Mouse (Mus musculus): ENCODE data around the gene Defb19. TPM values are rescaled to one million over a fixed set of nuclear protein-coding genes. Genes with fewer than 3 reads are reported as not detected.

Gene Defb19
- not detected in 2 replicates for polyA plus RNA-seq (2015; fragmentation: Nextera tagmentation; extraction: Ambion mirVana)

- no peak within 1 kb of the TSS for H3K4me2 ChIP-seq (ENCODE audit: low read length)
- H3K27me3 ChIP-seq (replicated peaks; ENCODE audit: control insufficient read depth, insufficient read depth, low read length): no peaks in the 10 kb centered on the region
- no peaks in the 10 kb centered on the region for H3K4me1 ChIP-seq (replicated peaks; ENCODE audit: control insufficient read depth, insufficient read depth, low read length)
- H3K36me3 ChIP-seq (ENCODE audit: control insufficient read depth, insufficient read depth): no peaks in the 10 kb centered on the region
- H3K4me3 ChIP-seq (replicated peaks; ENCODE audit: low read length): no peak within 1 kb of the TSS
- H3K9me3 ChIP-seq (ENCODE audit: control insufficient read depth, low read length): no peaks in the 10 kb centered on the region
- ATAC-seq: no peak
- H3K27ac ChIP-seq (ENCODE audit: low read length): no peak within 1 kb of the TSS
- no peak within 1 kb of the TSS for H3K9ac ChIP-seq (replicated peaks; ENCODE audit: low read depth, low read length)
- WGBS: 79% methylated on average over 7 of the region's 7 CpGs
Measured at GRCm38 (mm10) chr2:152580107-152580506, at the start of gene Defb19. Gene Defb19 (minus strand): TSS chr2:152580312.

GRCm38 (mm10) chr2:152629904-152630303, 49.8 kb upstream of the Defb19 start:
- Histone ChIP-seq H3K27me3 (replicated peaks; ENCODE audit: control insufficient read depth, insufficient read depth, low read length) (peaks cover 34% of the 10 kb centered on the region), H3K9ac (replicated peaks; ENCODE audit: low read depth, low read length) (no peak overlapping the region), H3K9me3 (ENCODE audit: control insufficient read depth, low read length) (no peaks in the 10 kb centered on the region), H3K4me1 (replicated peaks; ENCODE audit: control insufficient read depth, insufficient read depth, low read length) (peaks cover 10% of the 10 kb centered on the region), H3K4me2 (ENCODE audit: low read length) (no peak overlapping the region), H3K27ac (ENCODE audit: low read length) (no peak overlapping the region), H3K4me3 (replicated peaks; ENCODE audit: low read length) (no peak overlapping the region), H3K36me3 (ENCODE audit: control insufficient read depth, insufficient read depth) (no peaks in the 10 kb centered on the region)
- no peak for ATAC-seq
- WGBS: 85% methylated on average over 6 of the region's 6 CpGs

- ATAC-seq: no peak
- Histone ChIP-seq H3K27ac (ENCODE audit: low read length) (no peak overlapping the region), H3K27me3 (replicated peaks; ENCODE audit: control insufficient read depth, insufficient read depth, low read length) (peaks cover 34% of the 10 kb centered on the region), H3K9me3 (ENCODE audit: control insufficient read depth, low read length) (no peaks in the 10 kb centered on the region), H3K4me2 (ENCODE audit: low read length) (no peak overlapping the region), H3K36me3 (ENCODE audit: control insufficient read depth, insufficient read depth) (no peaks in the 10 kb centered on the region), H3K9ac (replicated peaks; ENCODE audit: low read depth, low read length) (no peak overlapping the region), H3K4me1 (replicated peaks; ENCODE audit: control insufficient read depth, insufficient read depth, low read length) (peaks cover 10% of the 10 kb centered on the region), H3K4me3 (replicated peaks; ENCODE audit: low read length) (no peak overlapping the region)
- WGBS: 66% methylated on average over 3 of the region's 3 CpGs
Measured at GRCm38 (mm10) chr2:152629239-152629638, 49.1 kb upstream of the Defb19 start.

- peaks cover 34% of the 10 kb centered on the region for H3K27me3 ChIP-seq (replicated peaks; ENCODE audit: control insufficient read depth, insufficient read depth, low read length)
- ATAC-seq: no peak
- H3K27ac ChIP-seq (ENCODE audit: low read length): no peak overlapping the region
- no peaks in the 10 kb centered on the region for H3K36me3 ChIP-seq (ENCODE audit: control insufficient read depth, insufficient read depth)
- H3K9ac ChIP-seq (replicated peaks; ENCODE audit: low read depth, low read length): no peak overlapping the region
- peaks cover 10% of the 10 kb centered on the region for H3K4me1 ChIP-seq (replicated peaks; ENCODE audit: control insufficient read depth, insufficient read depth, low read length)
- no peak overlapping the region for H3K4me3 ChIP-seq (replicated peaks; ENCODE audit: low read length)
- no peak overlapping the region for H3K4me2 ChIP-seq (ENCODE audit: low read length)
- WGBS: 51% methylated on average over 17 of the region's 17 CpGs
- H3K9me3 ChIP-seq (ENCODE audit: control insufficient read depth, low read length): no peaks in the 10 kb centered on the region
Measured at GRCm38 (mm10) chr2:152628066-152628465, 48.0 kb upstream of the Defb19 start.

GRCm38 (mm10) chr2:152626774-152627591, 46.9 kb upstream of the Defb19 start, which contains the start of gene Rem1:
Gene Rem1 (plus strand): TSS chr2:152626951.
- H3K4me2 ChIP-seq (ENCODE audit: low read length): peak within 1 kb of the TSS; percentile 54
- H3K27me3 ChIP-seq (replicated peaks; ENCODE audit: control insufficient read depth, insufficient read depth, low read length): peaks cover 34% of the 10 kb centered on the region
- H3K27ac ChIP-seq (ENCODE audit: low read length): no peak within 1 kb of the TSS
- peak within 1 kb of the TSS; percentile 5; the same call in 1 of the 2 replicates for H3K9ac ChIP-seq (replicated peaks; ENCODE audit: low read depth, low read length)
- no peak for ATAC-seq
- H3K4me3 ChIP-seq (replicated peaks; ENCODE audit: low read length): peak within 1 kb of the TSS; percentile 29
- H3K4me1 ChIP-seq (replicated peaks; ENCODE audit: control insufficient read depth, insufficient read depth, low read length): peaks cover 10% of the 10 kb centered on the region
- WGBS: under 1% methylated on average over 56 of the region's 59 CpGs
- H3K36me3 ChIP-seq (ENCODE audit: control insufficient read depth, insufficient read depth): no peaks in the 10 kb centered on the region
- no peaks in the 10 kb centered on the region for H3K9me3 ChIP-seq (ENCODE audit: control insufficient read depth, low read length)

- Histone ChIP-seq H3K27ac (ENCODE audit: low read length) (no peak overlapping the region), H3K9me3 (ENCODE audit: control insufficient read depth, low read length) (no peaks in the 10 kb centered on the region), H3K36me3 (ENCODE audit: control insufficient read depth, insufficient read depth) (no peaks in the 10 kb centered on the region), H3K4me1 (replicated peaks; ENCODE audit: control insufficient read depth, insufficient read depth, low read length) (peaks cover 10% of the 10 kb centered on the region), H3K4me3 (replicated peaks; ENCODE audit: low read length) (no peak overlapping the region), H3K4me2 (ENCODE audit: low read length) (no peak overlapping the region), H3K9ac (replicated peaks; ENCODE audit: low read depth, low read length) (no peak overlapping the region), H3K27me3 (replicated peaks; ENCODE audit: control insufficient read depth, insufficient read depth, low read length) (peaks cover 34% of the 10 kb centered on the region)
- no peak for ATAC-seq
- 5% methylated on average over 1 of the region's 1 CpGs for WGBS
Measured at GRCm38 (mm10) chr2:152625256-152625655, 45.1 kb upstream of the Defb19 start.

GRCm38 (mm10) chr2:152624566-152624965, 44.5 kb upstream of the Defb19 start:
- no peak overlapping the region for H3K9ac ChIP-seq (replicated peaks; ENCODE audit: low read depth, low read length)

GRCm38 (mm10) chr2:152622953-152623352, 42.8 kb upstream of the Defb19 start, which contains the start of gene Defb25:
Gene Defb25 (minus strand): TSS chr2:152623053.
- Histone ChIP-seq H3K4me2 (ENCODE audit: low read length) (no peak within 1 kb of the TSS), H3K9ac (replicated peaks; ENCODE audit: low read depth, low read length) (no peak within 1 kb of the TSS), H3K36me3 (ENCODE audit: control insufficient read depth, insufficient read depth) (no peaks in the 10 kb centered on the region), H3K27ac (ENCODE audit: low read length) (no peak within 1 kb of the TSS), H3K9me3 (ENCODE audit: control insufficient read depth, low read length) (no peaks in the 10 kb centered on the region), H3K4me1 (replicated peaks; ENCODE audit: control insufficient read depth, insufficient read depth, low read length) (peaks cover 10% of the 10 kb centered on the region), H3K4me3 (replicated peaks; ENCODE audit: low read length) (no peak within 1 kb of the TSS), H3K27me3 (replicated peaks; ENCODE audit: control insufficient read depth, insufficient read depth, low read length) (peaks cover 22% of the 10 kb centered on the region)
- 80% methylated on average over 7 of the region's 7 CpGs for WGBS
- ATAC-seq: no peak

More at GRCm38 (mm10) chr2:152624566-152624965, 44.5 kb upstream of the Defb19 start:
- Histone ChIP-seq H3K27ac (ENCODE audit: low read length) (no peak overlapping the region), H3K27me3 (replicated peaks; ENCODE audit: control insufficient read depth, insufficient read depth, low read length) (peaks cover 34% of the 10 kb centered on the region), H3K36me3 (ENCODE audit: control insufficient read depth, insufficient read depth) (no peaks in the 10 kb centered on the region), H3K9me3 (ENCODE audit: control insufficient read depth, low read length) (no peaks in the 10 kb centered on the region), H3K4me2 (ENCODE audit: low read length) (no peak overlapping the region), H3K4me1 (replicated peaks; ENCODE audit: control insufficient read depth, insufficient read depth, low read length) (peaks cover 10% of the 10 kb centered on the region), H3K4me3 (replicated peaks; ENCODE audit: low read length) (no peak overlapping the region)
- 89% methylated on average over 2 of the region's 2 CpGs for WGBS
- no peak for ATAC-seq

GRCm38 (mm10) chr2:152622151-152622550, 42.0 kb upstream of the Defb19 start:
- 92% methylated on average over 13 of the region's 13 CpGs for WGBS
- Histone ChIP-seq H3K9ac (replicated peaks; ENCODE audit: low read depth, low read length) (no peak overlapping the region), H3K27ac (ENCODE audit: low read length) (no peak overlapping the region), H3K4me2 (ENCODE audit: low read length) (no peak overlapping the region), H3K36me3 (ENCODE audit: control insufficient read depth, insufficient read depth) (no peaks in the 10 kb centered on the region), H3K27me3 (replicated peaks; ENCODE audit: control insufficient read depth, insufficient read depth, low read length) (peaks cover 16% of the 10 kb centered on the region), H3K4me1 (replicated peaks; ENCODE audit: control insufficient read depth, insufficient read depth, low read length) (peaks cover 8% of the 10 kb centered on the region), H3K4me3 (replicated peaks; ENCODE audit: low read length) (no peak overlapping the region), H3K9me3 (ENCODE audit: control insufficient read depth, low read length) (no peaks in the 10 kb centered on the region)
- no peak for ATAC-seq
